Mouse (Mus musculus): ENCODE measurements around the gene Taf1c.

Taf1c gene

GRCm38 (mm10) chr8:119569881-119570280, 35.1 kb downstream of the Taf1c start:
- ChIA-PET POLR2A (interaction anchor here in 3 of 4 experiments (0.7 to 3.8 kb wide), 3 partner anchors 11 to 26 kb away, joined by 6 to 35 read pairs (median 26); partner anchors contain the start of gene Mbtps1 (in 2 of the 3)), CTCF (no interaction called here)

GRCm38 (mm10) chr8:119568951-119569350, 36.1 kb downstream of the Taf1c start:
- ChIA-PET CTCF (no interaction called here), POLR2A (interaction anchor here in 3 of 4 experiments (0.5 to 3.8 kb wide), 6 partner anchors 10 to 272 kb away, joined by 3 to 35 read pairs (median 10); partner anchors contain the start of gene Mbtps1 (in 3 of the 3))

GRCm38 (mm10) chr8:119568251-119568650, 36.8 kb downstream of the Taf1c start:
- POLR2A ChIA-PET = interaction anchor here in 3 of 4 experiments (0.6 to 3.8 kb wide), 5 partner anchors 9 to 35 kb away, joined by 3 to 35 read pairs (median 12); partner anchors contain the start of gene Mbtps1 (in 3 of the 3)
- CTCF ChIA-PET = interaction anchor here in 1 of 4 experiments (1.1 kb wide), 1 partner anchor 156 kb away, joined by 3 read pairs; no protein-coding TSS in a partner anchor

- ChIA-PET CTCF (no interaction called here), POLR2A (interaction anchor here in 2 of 4 experiments (0.6 to 3.3 kb wide), 7 partner anchors 7 to 62 kb away, joined by 3 to 35 read pairs (median 3); partner anchors contain the start of genes Dnaaf1 (in 1 of the 2), Hsdl1 (in 1 of the 2) and Mbtps1 (in 1 of the 2))
Observed at GRCm38 (mm10) chr8:119566367-119566766, 38.7 kb downstream of the Taf1c start.

GRCm38 (mm10) chr8:119563849-119564251, 41.2 kb downstream of the Taf1c start:
- ChIA-PET CTCF (interaction anchor here in 2 of 4 experiments (0.6 to 1.6 kb wide), 3 partner anchors 105 to 840 kb away, joined by 3 to 5 read pairs (median 4); no protein-coding TSS in a partner anchor), POLR2A (interaction anchor here in 3 of 4 experiments (0.6 to 2.4 kb wide), 10 partner anchors 11 to 134 kb away, joined by 3 to 8 read pairs (median 4); partner anchors contain the start of genes Dnaaf1 (in 3 of the 3) and Hsdl1 (in 3 of the 3))

- ChIA-PET POLR2A (interaction anchor here (0.8 to 6.5 kb wide), 73 partner anchors 9 to 1758 kb away, joined by 3 to 129 read pairs (median 6); partner anchors contain the start of genes Dnaaf1 (in 3 of the 4), Hsdl1 (in 3 of the 4), Taf1c (in 3 of the 4) and Hsbp1 (in 2 of the 4)), CTCF (interaction anchor here in 3 of 4 experiments (0.6 to 1.8 kb wide), 7 partner anchors 8 to 152 kb away, joined by 3 to 5 read pairs (median 3); partner anchors contain the start of gene Taf1c (in 1 of the 3))
Observed at GRCm38 (mm10) chr8:119559402-119559720, 45.7 kb downstream of the Taf1c start.

GRCm38 (mm10) chr8:119558603-119559401, 46.2 kb downstream of the Taf1c start, which contains the start of gene Mbtps1:
Mbtps1 (minus strand) TSS chr8:119558735.
- POLR2A ChIA-PET = interaction anchor here (0.6 to 6.5 kb wide), 148 partner anchors 8 to 1757 kb away, joined by 3 to 129 read pairs (median 4); partner anchors contain the start of genes Dnaaf1 (in 3 of the 4), Hsdl1 (in 3 of the 4), Taf1c (in 3 of the 4) and Hsbp1 (in 2 of the 4)
- CTCF ChIA-PET = interaction anchor here (0.5 to 1.8 kb wide), 18 partner anchors 8 to 1271 kb away, joined by 3 to 10 read pairs (median 3); partner anchors contain the start of genes Taf1c (in 2 of the 4), Dnaaf1 (in 1 of the 4) and Hsdl1 (in 1 of the 4)

GRCm38 (mm10) chr8:119557821-119558602, 47.0 kb downstream of the Taf1c start:
- CTCF ChIA-PET = interaction anchor here (0.5 to 1.8 kb wide), 16 partner anchors 9 to 1270 kb away, joined by 3 to 10 read pairs (median 3); partner anchors contain the start of genes Dnaaf1 (in 1 of the 4), Hsdl1 (in 1 of the 4) and Taf1c (in 1 of the 4)
- POLR2A ChIA-PET = interaction anchor here (0.6 to 6.5 kb wide), 137 partner anchors 7 to 1756 kb away, joined by 3 to 129 read pairs (median 4); partner anchors contain the start of genes Dnaaf1 (in 3 of the 4), Hsdl1 (in 3 of the 4), Taf1c (in 3 of the 4) and Hsbp1 (in 2 of the 4)

GRCm38 (mm10) chr8:119557132-119557531, 47.9 kb downstream of the Taf1c start:
- ChIA-PET POLR2A (interaction anchor here (0.7 to 6.5 kb wide), 10 partner anchors 9 to 87 kb away, joined by 3 to 129 read pairs (median 12); partner anchors contain the start of gene Taf1c (in 1 of the 4)), CTCF (no interaction called here)

- POLR2A ChIA-PET = interaction anchor here in 3 of 4 experiments (1.1 to 6.5 kb wide), 4 partner anchors 9 to 22 kb away, joined by 3 to 129 read pairs (median 51); no protein-coding TSS in a partner anchor
- CTCF ChIA-PET = interaction anchor here in 1 of 4 experiments (1.6 kb wide), 1 partner anchor 49 kb away, joined by 3 read pairs; the partner anchor contains the start of gene Taf1c
Observed at GRCm38 (mm10) chr8:119555861-119556260, 49.2 kb downstream of the Taf1c start.

GRCm38 (mm10) chr8:119552967-119553366, 52.1 kb downstream of the Taf1c start:
- CTCF ChIA-PET = no interaction called here
- POLR2A ChIA-PET = interaction anchor here (0.5 to 1.8 kb wide), 9 partner anchors 8 to 1952 kb away, joined by 3 to 7 read pairs (median 3); partner anchors contain the start of genes Dnaaf1 (in 1 of the 4), Hsdl1 (in 1 of the 4) and Taf1c (in 1 of the 4)

- ChIA-PET POLR2A (interaction anchor here (1.2 to 8.3 kb wide), 8 partner anchors 9 to 33 kb away, joined by 3 to 129 read pairs (median 6); partner anchors contain the start of gene Mbtps1 (in 4 of the 4)), CTCF (interaction anchor here in 1 of 4 experiments (2.2 kb wide), 1 partner anchor 128 kb away, joined by 5 read pairs; no protein-coding TSS in a partner anchor)
Observed at GRCm38 (mm10) chr8:119548560-119549113, 56.4 kb downstream of the Taf1c start.

All from embryonic stem cell, embryonic (primary cell).